Mouse (Mus musculus): ENCODE results near the gene Ccdc40.

- peak; percentile 59 for TF ChIP-seq CTCF (IDR thresholded peaks at IDR 0.05)
- TF ChIP-seq EP300 (IDR thresholded peaks at IDR 0.05): 0 out of 2 replicates have a peak, but pooled peaks have one; percentile 26
Observed at GRCm38 (mm10) chr11:119215038-119215904, 13.1 kb upstream of the Ccdc40 start.
